Mouse (Mus musculus) E14TG2a.4 (cell line): ENCODE measurements around the gene Crygn.

Experiments used
- CTCF ChIP-seq: conservative IDR thresholded peaks from 2 replicates; pipeline ENCODE4 v1.5.1; 2014; ENCODE audit warnings: low read length
- NANOG ChIP-seq: IDR thresholded peaks from 2 replicates; pipeline ENCODE4 v1.6.1; 2014; ENCODE audit warnings: borderline replicate concordance, low read length, mixed read lengths

DNA sequence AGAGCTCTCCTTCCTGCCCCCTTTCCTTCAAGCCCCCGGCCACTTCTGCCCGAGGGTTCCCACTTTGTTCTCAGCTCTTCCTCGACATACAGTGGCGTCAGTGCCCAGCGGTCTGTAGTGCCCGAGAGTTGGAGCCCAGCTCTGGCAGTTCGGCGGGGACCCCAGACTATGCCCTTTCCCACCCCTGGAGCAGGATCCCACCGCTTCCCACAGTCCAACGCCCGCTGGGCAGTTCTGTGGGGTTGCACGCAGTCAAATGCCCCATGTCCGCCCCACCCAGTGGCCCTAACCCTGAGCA, 21.0 kb upstream of the Crygn start:
- TF ChIP-seq CTCF (no peak), NANOG (no peak)
